Mouse (Mus musculus): ENCODE measurements at regions not wholly inside any gene's neighbourhood (a gene's known extent, or its start where the extent isn't known, plus 50 kb on each side); places are given as distances from the start of the nearest gene placed in this dataset.

DNA sequence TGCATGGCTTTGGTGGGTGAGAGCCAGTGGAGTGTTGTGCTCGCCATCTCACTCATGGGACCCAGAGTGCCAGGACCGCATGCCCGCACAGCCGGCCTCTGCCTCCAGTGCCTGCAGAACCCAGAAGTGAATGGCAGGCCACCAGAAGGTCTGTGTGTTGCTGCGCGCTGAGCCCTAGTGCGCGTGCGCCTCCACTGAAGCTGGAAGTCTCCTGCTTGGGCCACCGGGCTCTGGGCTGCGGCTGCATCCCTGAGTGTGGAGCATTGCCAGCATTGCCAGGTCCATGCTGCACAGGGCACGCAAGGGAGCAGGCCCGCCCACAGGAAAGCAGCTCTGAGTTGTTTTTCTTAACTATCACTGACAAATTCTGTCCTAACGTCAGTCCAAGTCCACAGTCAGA lies 785.7 kb downstream of the Gm6760 start:
- peak; percentile 0 for DNase-seq

DNA sequence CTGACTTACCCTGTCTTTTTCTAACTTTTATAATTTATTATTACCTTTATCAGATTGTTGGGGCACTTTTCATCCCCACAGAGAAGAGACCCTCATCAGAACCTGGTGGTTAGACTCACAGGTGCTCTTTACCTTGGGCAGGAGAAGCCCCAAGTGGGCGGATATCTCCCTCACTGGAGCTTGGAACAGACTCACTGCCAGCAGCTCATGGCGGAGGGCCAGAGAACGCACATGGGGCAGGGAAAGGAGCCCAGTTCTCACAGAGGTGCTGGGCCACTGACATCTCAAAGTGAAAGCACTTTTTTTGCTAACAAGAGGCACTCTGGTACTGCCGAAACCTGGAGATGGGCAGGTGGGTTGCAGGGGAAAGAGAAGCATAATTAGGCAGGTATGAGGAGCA lies 786.3 kb downstream of the Gm6760 start:
- peak; percentile 1 for DNase-seq

DNA sequence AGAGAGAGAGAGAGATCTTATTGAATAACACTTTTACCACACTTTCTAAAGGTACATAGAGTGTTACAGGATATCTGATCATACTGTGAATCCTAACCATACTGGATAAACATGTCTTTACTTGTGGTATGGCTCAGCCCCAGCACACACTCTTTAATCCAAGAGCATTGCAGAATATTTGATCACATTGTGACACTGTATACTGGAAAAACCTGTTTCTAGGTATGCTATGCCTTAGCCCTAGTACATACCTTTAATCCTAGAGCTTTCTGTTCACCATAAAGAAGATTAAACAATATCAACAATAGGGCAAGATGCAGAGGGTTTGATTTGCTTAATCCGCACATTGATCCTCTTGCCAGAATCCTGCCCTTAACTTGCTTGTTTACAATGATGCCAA lies 797.0 kb downstream of the Gm6760 start:
- no peak for DNase-seq
